Mouse (Mus musculus): ENCODE results near the gene Sds. TPM values are rescaled to one million over a fixed set of nuclear protein-coding genes. Genes with fewer than 3 reads are reported as not detected.

Gene Sds
- total RNA-seq (2022), result under 1 TPM in 2 of 4 experiments, not detected in 2; 0.82 to 0.91 TPM

DNA sequence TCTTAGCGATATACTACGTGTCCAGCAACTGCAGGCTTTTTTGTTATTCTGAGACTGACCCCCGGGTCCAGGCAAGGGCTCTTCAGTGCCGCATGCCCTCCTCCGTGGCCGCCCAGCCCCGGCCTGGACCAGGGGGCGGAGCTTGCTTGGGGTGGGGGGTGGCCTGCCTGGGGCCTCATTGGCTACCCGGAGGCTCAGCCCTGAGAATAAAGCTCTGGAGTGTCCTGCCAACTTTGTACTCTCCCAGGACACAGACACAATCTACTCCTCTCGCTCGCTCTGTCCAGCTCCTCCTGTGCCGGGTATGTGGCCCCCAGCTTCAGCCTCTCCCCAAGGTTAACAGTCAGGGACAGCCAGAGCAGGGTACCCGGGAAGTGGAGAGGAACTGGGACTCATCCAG lies at the start of gene Sds:
Sds (plus strand) TSS at position 231 of the 400 bp plus-strand sequence.
- no peak for DNase-seq (ENCODE audit: low spot score in 2 of 2)

DNA sequence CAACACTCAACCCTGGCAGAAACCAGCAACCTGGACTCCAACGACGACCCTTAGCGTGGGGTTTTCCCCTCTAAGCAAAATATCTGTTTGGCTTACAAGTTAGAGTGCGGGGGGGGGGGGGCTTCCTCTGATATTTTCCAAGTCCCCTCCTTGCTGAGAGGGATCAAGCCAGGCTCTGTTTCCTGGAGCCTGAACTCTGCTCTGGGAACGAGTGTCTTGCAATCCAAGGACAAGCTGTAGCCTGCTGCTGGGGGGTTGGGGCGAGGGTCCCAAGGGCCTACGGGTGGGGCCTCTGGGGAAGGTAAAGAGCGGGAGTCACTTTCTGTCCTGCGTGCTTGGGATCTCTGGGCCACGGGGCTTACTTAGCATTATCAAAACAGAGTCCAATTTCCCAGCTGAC lies 49.8 kb upstream of the Sds start:
- no peak for DNase-seq (ENCODE audit: low spot score in 2 of 2)

DNA sequence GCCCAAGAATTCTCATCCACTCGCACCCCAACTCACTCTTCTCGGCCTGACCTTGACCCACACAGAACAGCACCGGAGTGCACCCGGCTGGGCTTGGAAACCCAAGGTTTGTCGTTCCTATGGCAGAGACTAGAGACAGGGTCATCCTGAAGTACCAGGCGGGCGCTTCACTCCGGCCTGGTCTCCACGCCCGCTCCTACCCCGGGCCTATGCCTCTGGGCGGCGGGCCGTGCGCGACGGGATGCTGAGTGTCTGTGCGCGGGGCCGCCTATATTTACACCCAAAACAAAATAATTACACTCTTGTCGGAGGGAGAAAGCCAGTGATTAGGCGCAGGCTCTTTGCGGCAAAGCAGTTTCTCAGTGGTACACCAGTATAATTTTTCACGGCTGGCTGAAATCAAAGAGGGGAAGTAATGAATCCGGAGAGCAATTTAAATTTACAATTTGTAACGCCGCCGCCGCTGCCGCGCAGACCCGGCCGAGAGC lies 48.8 kb upstream of the Sds start:
- no peak for DNase-seq (ENCODE audit: low spot score in 2 of 2)

DNA sequence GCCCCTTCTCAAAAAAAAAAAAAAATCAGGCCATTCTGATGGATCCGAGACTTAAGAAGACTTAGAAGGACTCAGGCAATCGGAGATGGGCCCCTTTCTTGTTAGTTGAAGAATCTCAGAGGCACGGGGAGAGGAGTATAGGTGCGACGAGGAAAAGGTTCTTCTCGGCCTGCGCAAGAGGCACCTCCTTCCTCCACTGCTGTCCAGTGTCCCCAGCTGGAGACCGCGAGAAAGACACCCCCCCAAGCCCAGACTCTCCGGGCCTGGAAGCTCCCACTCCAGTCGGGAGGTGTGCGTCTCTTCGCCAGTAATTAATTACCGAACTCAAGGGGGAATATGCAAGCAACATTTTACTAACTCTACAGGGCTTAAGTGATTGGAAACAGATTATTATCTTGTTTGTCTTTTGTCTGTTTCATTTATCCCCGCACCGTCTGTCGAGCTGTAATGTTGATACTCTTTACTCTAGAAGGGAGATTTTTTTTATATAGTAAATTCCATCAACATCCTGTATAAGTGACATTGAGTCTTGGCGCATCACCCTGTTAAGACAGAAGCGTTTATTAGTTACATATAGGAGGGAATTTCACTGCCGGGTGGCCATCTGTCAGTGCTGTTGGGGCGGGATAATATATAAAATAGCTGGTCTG lies 48.0 kb upstream of the Sds start:
- no peak for DNase-seq (ENCODE audit: low spot score in 2 of 2)

DNA sequence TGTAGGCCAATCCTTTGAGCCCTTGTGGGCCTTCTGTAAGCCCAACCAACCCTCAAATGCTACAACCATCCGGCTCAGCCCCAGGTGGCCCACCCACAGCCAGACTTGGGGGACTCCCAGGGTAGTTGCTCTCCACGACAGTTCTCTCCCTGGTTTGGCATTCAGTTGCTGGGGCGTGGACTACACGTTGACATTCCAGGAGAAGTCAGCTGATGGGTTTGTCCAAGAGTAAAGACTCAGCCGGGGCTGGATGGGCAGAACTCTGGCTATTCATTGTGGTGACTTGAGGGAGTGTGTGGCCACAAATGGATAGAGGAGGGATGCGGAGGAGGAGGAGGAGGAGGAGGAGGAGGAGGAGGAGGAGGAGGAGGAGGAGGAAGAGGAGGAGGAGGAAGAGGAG lies 47.3 kb upstream of the Sds start:
- no peak for DNase-seq (ENCODE audit: low spot score in 2 of 2)

DNA sequence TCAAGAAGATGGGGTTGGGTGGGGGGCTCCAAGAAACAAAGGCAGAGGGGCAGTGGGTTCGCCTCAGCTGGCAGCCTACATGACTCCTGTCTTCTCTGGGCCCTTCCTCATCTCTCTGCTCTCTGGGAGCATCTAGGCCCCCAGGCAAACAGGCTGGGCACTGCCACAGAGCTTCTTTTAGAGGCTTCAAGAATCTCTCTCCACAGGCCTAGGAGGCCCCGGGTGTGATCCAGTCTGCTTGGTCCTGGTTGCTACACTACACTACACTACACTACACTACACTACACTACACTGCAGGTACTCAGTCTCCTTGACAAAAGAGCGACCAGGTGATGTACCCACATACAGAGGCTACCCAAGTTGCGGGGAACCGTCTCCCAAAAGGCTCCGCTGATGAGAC lies 46.6 kb upstream of the Sds start:
- DNase-seq (ENCODE audit: low spot score in 2 of 2), result no peak

DNA sequence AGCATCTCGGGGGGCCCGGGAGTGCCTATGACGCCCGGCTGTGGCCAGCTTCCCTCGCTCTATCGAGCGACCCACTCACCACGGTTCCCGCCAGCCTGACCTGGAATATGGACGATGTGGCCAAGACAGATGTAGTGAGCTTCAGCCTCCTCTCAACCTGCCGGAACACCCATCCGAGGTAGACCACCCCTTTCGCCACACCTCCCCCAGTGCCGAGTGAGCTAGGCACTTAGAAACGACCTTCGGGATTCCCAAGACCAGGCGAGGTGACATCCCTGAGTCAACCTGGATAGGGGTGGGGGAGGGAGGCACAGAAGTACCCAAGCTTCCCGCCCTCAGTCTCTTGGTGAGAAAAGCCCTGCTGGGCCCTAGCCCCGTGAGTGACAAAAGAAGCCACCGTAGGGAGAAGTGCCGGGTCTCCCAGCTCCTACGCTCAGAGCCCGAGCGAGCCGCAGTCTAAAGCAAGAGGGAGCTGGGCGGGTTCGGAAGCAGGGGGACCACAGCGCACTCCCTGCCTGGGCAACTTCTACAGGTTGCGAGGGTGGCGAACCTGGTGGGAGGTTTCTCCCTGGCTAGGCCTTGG lies 45.2 kb upstream of the Sds start:
- DNase-seq (ENCODE audit: low spot score in 2 of 2), result no peak

DNA sequence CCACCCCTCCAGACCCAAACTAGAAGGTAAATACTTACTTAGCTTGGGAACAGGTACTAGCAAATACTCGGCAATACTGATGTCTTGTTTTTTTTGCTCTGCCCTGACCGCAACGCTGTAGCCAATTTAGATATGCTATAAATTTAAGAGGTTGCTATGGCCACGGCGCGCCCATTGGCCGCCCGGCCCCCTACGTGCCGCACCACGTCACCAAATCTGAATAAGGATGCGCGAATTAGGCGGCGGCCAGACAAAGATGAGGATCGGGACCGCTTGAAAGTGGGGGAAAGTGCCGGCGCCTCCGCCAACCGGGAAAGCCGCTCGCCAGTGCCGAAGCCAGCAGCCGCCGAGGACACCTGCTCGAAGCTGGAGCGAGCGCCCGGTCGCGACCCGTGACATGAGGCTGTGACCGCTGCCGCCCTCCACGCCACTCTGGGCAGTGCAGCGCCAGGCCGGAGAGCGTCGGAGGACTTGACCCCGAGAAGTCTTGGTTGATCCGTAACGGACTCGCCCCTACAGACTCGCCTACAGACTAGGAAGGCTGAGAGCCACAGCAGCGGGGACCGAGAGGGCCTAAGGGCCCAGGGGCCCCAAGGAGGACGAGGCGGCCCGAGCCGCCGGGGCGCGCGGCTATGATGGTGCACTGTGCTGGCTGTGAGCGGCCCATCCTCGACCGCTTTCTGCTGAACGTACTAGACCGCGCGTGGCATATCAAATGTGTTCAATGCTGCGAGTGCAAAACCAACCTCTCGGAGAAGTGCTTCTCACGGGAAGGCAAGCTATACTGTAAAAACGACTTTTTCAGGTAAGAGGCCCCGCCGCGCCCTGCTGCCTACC lies 44.5 kb upstream of the Sds start, which contains the start of gene Lhx5:
Lhx5 (plus strand) TSS at position 51 of the 837 bp plus-strand sequence.
- DNase-seq (ENCODE audit: low spot score in 2 of 2), result no peak

DNA sequence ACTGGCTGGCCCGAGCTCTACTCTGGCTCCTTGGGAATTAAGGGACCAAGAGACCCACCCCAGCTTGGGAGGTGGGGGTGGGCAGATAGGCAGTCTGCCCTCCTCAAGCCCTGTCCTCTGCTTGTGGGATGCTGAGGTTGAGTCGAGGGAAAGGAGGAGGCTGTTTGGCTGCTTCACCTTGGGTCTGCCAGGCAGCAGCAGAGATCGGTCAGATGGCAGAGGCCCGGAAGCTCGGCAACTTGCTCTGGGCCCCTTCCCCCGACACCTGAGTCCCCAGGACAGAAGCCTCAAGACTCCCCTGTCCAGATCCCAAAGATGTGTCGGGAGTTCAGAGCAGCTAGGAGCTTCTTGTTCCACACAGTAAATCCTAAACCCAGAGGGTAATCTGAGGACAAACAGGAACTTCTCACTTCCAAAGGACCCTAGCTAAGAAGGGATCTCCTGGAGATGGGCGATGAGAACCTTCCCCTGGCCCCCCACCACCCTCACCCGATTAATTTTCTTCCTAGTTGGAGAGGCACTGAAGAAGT lies 43.8 kb upstream of the Sds start:
- no peak for DNase-seq (ENCODE audit: low spot score in 2 of 2)

DNA sequence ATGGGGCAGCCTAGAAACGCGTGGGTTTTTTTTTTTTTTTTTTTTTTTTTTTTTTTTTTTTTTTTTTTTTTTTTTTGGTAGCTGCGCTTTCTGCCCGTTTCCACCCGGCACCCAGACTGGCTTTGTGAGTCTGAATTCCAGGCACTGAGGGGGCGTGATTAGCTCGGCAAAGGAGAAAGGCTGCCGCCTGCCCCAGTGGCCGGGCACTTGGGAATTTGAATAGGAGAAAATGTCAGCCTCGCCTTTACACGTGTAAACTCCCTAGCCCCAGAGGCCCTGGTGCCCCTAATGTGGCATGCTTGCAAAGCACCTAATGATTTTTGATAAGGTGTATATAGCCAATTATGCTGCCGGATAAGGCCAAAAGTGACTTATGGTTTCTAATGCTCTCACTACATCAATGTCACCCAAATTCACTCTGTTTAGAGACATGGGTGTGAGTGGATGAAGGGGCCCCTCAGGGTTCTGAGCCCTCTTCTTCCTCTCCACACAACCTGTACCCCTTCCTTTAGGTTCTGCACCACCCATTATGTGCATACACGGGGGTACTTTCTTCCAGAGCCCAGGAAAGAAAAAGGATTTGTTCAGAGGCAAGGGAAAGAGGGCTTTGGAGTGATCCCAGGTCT lies 43.1 kb upstream of the Sds start:
- no peak for DNase-seq (ENCODE audit: low spot score in 2 of 2)

DNA sequence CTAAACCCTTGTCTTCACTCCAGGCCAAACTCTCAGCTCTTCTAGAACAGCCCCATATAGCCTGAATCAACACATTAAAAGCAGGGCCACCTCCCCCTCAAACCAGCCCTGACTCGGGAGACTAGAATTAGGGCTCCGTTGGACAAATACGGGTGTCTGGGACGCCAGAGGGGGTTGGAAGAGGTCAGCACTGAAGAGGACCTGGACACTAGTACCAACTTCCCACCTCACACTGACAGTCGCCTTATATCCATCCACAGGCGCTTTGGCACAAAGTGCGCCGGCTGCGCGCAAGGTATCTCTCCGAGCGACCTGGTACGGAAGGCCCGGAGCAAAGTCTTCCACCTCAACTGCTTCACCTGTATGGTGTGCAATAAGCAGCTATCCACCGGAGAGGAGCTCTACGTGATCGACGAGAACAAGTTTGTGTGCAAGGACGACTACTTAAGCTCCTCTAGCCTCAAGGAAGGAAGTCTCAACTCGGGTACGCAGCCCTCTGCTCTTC lies 42.0 kb upstream of the Sds start:
- no peak for DNase-seq (ENCODE audit: low spot score in 2 of 2)

DNA sequence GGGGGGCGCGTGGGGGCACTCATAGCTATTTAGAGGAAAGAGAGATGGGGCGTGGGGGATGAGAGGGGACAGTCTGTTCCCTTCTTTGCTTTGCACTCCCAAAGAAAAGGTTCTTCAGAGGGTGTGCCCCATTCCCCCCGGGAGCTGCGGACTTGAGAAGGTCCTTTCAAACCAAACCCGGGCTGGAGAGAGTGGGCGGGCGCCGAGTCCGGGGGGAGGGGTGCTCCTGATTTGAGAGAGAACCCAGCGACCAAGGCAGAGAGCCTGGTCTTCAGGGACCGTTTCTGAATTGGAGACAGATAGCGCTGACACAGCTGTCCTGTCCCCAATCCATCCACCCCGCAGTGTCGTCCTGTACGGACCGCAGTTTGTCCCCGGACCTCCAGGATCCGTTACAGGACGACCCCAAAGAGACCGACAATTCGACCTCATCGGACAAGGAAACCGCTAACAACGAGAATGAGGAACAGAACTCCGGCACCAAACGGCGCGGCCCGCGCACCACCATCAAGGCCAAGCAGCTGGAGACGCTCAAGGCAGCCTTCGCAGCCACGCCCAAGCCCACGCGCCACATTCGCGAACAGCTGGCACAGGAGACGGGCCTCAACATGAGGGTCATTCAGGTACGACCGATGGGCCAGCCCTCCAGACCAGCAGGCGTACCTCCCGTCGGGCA lies 41.2 kb upstream of the Sds start:
- DNase-seq (ENCODE audit: low spot score in 2 of 2), result no peak

DNA sequence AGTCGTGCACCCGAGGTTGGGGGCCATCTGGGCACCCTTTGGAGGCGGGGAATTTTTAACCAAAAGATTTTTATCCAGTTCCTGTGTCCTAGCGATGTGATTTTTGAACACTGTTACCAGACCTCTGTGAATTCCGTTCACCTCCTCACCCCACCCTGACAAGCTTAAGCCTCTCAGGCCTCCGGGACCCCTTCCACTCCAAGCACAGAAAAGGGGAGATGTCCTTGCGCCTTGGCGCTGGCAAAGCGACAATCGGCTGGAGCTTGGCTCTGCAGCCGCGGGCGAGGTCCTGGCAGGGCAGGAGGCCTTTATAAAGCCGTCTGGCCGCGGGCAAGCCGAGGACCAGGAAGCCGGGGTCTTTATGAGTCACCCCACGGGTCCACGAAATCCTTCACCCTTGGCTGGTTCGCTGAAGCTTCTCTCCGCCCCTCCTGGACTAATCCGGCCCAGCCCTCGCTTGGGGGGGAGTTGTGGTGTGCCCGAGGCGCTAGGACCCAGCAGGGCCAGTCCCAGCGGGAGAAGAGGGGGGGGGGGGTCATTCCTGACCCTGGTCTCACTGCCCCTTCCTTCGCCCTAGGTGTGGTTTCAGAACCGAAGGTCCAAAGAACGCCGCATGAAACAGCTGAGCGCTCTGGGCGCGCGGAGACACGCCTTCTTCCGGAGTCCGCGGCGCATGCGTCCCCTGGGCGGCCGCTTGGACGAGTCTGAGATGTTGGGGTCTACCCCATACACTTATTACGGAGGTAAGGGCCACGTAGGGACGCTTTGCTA lies 40.4 kb upstream of the Sds start:
- no peak for DNase-seq (ENCODE audit: low spot score in 2 of 2)

DNA sequence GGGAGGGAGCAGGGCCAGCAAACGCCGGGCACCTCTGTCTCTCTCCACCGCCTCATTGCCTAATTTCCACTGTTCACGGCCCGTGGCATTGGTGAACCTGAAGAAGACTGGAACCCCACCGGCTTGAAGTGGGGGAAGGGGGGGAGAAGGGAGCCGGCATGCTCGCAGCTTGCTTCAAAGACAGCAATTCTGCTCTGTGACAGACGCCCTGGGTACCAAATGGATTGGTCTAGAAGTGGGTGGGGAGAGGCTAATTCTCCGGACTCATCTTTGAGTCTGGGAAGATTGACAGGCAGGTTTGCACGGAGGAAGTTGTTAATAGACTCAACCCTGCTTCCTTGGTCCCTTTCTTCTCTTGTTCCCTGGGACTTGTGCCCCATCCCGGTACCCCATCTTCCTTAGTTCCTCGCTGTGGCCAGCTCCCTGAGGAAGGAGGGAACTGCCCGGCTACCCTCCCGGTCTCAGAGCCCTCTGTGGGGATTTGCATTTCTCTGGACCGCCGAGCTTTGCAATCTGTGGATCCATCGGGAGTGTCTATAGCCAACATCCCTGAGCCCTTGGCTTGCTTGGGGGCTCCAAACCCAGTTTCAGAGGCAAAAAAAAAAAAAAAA lies 39.3 kb upstream of the Sds start:
- DNase-seq (ENCODE audit: low spot score in 2 of 2), result no peak

DNA sequence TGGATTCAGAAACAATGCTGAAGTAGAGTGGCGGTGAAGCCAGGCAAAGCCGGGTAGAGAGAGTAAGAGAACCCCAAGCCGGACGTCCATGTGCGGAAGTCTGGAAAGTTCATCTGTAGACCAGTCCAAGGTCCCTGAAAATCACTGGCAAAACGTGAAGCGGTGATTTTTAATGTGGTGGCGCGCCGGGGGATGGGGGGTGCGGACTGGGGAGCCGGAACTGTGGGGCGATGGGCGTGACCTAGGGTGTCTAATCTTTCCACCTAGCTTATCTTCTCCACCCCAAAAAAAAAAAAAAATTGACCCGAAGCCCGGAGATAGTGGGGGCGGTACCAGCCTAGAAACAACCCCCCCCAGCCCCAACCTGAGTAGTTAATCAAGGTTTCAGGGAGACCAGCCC lies 38.8 kb upstream of the Sds start:
- DNase-seq (ENCODE audit: low spot score in 2 of 2), result no peak

DNA sequence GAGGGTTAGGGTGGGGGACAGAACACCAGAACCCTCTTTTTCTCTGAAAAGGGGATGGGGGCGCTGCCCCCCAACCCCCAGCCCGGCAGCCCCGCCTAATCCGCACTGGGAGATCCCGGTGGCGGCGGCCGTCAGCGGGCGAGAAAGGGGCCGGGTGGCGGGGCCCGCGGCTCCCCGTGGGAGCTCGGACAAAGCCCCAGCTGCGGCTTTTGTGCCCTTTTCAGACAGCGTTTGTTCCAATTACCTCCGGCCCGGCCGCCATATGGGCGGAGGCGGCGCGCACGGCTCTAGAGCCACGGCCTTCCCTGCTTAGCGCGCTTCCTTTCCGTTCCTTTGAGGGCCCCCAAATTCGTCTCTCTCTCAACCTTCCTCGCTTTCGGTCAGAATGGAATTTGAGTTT lies 38.3 kb upstream of the Sds start:
- DNase-seq (ENCODE audit: low spot score in 2 of 2), result no peak

DNA sequence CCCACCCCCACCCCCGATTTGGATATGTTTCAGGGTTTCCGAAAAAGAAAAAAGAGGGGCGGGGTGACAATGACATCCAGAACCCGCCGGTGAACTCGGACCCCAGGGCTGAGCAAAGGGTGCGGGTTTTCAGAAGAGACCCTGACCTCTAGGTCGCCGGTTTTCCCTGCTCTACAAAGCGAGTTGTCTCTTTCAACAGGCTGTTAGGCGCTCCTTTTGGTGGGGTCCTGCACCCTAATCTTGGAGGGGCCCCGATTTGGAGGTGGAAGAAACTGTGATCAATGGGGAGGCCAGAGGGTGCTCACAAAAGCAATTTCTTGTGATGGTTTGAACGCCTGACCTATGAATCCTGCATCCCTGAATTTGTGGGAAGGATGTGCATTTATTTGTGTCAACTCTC lies 37.9 kb upstream of the Sds start:
- DNase-seq (ENCODE audit: low spot score in 2 of 2), result no peak

DNA sequence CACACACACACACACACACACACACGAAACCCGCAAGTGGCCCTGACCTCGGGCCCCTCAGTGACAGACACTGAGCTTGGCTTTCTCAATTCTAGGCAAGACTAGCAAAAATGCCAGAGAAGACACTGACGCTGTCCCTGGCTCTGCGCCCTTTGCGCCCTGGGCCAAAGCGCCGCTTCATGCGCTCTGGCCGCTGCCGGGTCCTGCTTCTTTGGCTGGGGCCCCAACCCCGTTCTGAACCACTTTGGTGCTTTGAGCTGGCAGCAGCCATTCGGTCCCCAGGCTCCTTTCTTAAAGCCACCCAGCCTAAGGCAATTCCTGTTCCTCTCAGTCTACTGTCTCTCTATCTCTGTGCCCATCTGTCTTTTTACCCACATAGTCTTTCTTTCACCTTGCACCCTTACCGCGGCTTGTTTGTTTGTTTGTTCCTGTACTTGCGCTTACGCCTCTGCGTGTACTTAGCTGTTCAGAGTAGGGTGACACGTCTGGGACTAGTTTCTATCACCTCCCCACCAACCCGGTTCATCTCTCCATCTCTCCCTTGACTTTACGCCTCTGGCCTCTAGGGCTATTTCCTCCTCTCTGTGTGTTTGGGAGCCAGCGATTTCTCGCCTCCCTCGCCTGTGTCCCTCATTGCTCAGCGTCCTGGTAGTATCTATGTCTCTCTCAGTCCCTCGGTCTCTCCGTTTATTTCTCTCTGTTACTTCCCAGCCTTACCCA lies 37.2 kb upstream of the Sds start:
- no peak for DNase-seq (ENCODE audit: low spot score in 2 of 2)
